Mouse (Mus musculus) small intestine, adult 2 months (tissue): ENCODE results near the gene Usp2.

Experiments used
- CTCF ChIP-seq: fragments of 200-500 bp; IDR thresholded peaks from 2 replicates; pipeline ENCODE4 v1.5.1; 2012; ENCODE audit warnings: low read depth, mild to moderate bottlenecking, control low read depth, inconsistent platforms, low read length, moderate library complexity, mixed read lengths; ENCODE audit not compliant: insufficient replicate concordance, insufficient read length; ENCODE audit errors: extremely low read depth
- POLR2A ChIP-seq: fragments of 200-500 bp; IDR thresholded peaks from 2 replicates; pipeline ENCODE4 v1.6.1; 2012; ENCODE audit warnings: low read depth, mild to moderate bottlenecking, control low read depth, inconsistent platforms, low read length, moderate library complexity

- TF ChIP-seq CTCF (no peak), POLR2A (no peak)
Observed at GRCm38 (mm10) chr9:44114453-44114852, 47.6 kb downstream of the Usp2 start.
